Mouse (Mus musculus) heart, embryonic 15.5 days (tissue): Measurements from ENCODE around the gene Slc6a11. TPM values are rescaled to one million over a fixed set of nuclear protein-coding genes. Genes with fewer than 3 reads are reported as not detected.

Experiments
- ATAC-seq: fragments of 200-750 bp; cut with Nextera tagmentation; replicated peaks from 2 replicates; pipeline ENCODE4 v1.8.0; 2017; ENCODE audit warnings: low read depth, moderate TSS enrichment; ENCODE audit not compliant: insufficient number of reproducible peaks, insufficient read depth, low FRiP score
- H3K27ac ChIP-seq: fragments of 300-500 bp; sonication (generic); 2 replicates; pipeline ENCODE4 v1.5.1; 2015; ENCODE audit warnings: mild to moderate bottlenecking, inconsistent platforms
- H3K27me3 ChIP-seq: fragments of 300-500 bp; sonication (generic); 2 replicates; pipeline ENCODE4 v1.6.1; 2015; ENCODE audit warnings: inconsistent platforms
- H3K36me3 ChIP-seq: fragments of 300-500 bp; sonication (generic); 2 replicates; pipeline ENCODE4 v1.6.1; 2015; ENCODE audit warnings: mild to moderate bottlenecking, inconsistent platforms
- H3K4me1 ChIP-seq: fragments of 300-500 bp; sonication (generic); replicated peaks from 2 replicates; pipeline ENCODE4 v1.6.1; 2015; ENCODE audit warnings: inconsistent platforms
- H3K4me2 ChIP-seq: fragments of 300-500 bp; sonication (generic); 2 replicates; pipeline ENCODE4 v1.6.1; 2015; ENCODE audit warnings: inconsistent platforms, mild to moderate bottlenecking, moderate library complexity
- H3K4me3 ChIP-seq: fragments of 300-500 bp; sonication (generic); 2 replicates; pipeline ENCODE4 v1.5.1; 2015; ENCODE audit warnings: mild to moderate bottlenecking, inconsistent platforms
- H3K9ac ChIP-seq: fragments of 300-500 bp; sonication (generic); 2 replicates; pipeline ENCODE4 v1.6.1; 2015; ENCODE audit warnings: mild to moderate bottlenecking, inconsistent platforms
- H3K9me3 ChIP-seq: fragments of 300-500 bp; sonication (generic); replicated peaks from 2 replicates; pipeline ENCODE4 v1.6.1; 2016; ENCODE audit warnings: inconsistent platforms
- WGBS: fragments of 180-500 bp; shearing (Covaris S2); methylation state at CpG from one replicate; pipeline ENCODE4 v1.1.7; 2015; ENCODE audit warnings: mixed read lengths; 5-methylcytosine and 5-hydroxymethylcytosine counted together
- polyA plus RNA-seq: library from polyadenylated mRNA; unstranded; fragments of >200 nt; fragmentation: Nextera tagmentation; extraction: Ambion mirVana; gene quantifications from 2 replicates; pipeline ENCODE4 v1.2.1, GENCODE M21; 2015

Slc6a11 gene
- 0.05 and 0.09 TPM in 2 replicates for polyA plus RNA-seq

DNA sequence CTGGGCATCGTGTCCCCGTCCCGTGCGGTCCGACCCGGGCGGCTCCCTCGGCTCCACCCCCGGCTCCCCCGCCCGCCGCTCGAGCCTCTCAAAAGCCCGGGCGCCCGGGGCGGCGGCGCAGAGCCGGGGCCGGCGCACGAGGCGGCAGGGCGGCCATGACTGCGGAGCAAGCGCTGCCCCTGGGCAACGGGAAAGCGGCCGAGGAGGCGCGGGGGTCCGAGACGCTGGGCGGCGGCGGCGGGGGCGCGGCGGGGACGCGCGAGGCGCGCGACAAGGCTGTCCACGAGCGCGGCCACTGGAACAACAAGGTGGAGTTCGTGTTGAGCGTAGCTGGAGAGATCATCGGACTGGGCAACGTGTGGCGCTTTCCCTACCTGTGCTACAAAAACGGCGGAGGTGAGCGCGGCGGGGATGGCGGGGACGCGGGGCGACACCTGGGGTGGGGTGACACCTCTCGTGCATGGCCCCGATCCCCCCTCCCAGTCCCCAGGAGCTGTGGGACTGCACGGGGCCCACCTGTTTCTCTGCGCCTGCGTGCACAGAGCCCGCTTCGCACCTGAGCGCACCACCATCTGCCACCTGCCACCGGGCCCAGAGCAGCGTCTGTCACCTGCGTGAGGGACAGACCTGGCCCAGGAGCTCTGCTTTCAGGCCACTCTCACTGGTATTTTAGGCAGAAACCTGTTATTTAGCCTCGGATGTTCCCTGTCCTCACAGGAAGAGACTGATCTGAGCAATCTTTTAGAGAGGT is at the start of gene Slc6a11:
Slc6a11 (plus strand) TSS at position 120 of the 751 bp plus-strand sequence.
- H3K27me3 ChIP-seq, result peaks cover 76% of the 10 kb centered on the region
- peaks cover 6% of the 10 kb centered on the region for H3K4me1 ChIP-seq
- ATAC-seq, result no peak; the same call in 1 of the 2 replicates
- no peak within 1 kb of the TSS for H3K27ac ChIP-seq
- H3K9ac ChIP-seq, result no peak within 1 kb of the TSS
- no peaks in the 10 kb centered on the region for H3K9me3 ChIP-seq
- peak within 1 kb of the TSS; percentile 41 for H3K4me3 ChIP-seq
- H3K4me2 ChIP-seq, result peak within 1 kb of the TSS; percentile 68
- WGBS, result 4% methylated on average over 76 of the region's 76 CpGs
- no peaks in the 10 kb centered on the region for H3K36me3 ChIP-seq

DNA sequence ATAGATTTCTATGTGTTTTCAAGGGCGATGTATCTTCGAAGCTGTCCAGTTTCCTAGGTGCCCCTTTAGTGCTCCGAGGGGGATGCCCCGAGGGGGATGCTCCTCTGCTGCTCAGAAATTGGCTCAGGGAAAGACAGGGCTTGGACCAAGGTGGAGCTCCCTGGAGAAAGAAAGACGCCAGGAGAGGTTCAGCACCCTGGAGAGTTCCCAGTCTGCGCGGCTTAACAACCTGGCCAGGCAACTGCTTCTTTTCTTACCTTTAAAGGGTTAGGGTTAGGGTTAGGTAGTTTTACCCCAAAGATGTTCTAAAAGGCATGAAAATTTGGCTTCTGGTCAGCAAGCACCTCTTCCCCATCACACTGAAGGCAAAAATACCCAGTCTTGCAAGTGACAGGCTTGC is 43.9 kb upstream of the Slc6a11 start:
- Histone ChIP-seq H3K9ac (no peak overlapping the region), H3K27me3 (peaks cover 28% of the 10 kb centered on the region), H3K36me3 (no peaks in the 10 kb centered on the region), H3K9me3 (no peaks in the 10 kb centered on the region), H3K4me3 (no peak overlapping the region), H3K27ac (no peak overlapping the region), H3K4me1 (no peaks in the 10 kb centered on the region), H3K4me2 (no peak overlapping the region)
- 20% methylated on average over 7 of the region's 7 CpGs for WGBS
- ATAC-seq, result no peak

DNA sequence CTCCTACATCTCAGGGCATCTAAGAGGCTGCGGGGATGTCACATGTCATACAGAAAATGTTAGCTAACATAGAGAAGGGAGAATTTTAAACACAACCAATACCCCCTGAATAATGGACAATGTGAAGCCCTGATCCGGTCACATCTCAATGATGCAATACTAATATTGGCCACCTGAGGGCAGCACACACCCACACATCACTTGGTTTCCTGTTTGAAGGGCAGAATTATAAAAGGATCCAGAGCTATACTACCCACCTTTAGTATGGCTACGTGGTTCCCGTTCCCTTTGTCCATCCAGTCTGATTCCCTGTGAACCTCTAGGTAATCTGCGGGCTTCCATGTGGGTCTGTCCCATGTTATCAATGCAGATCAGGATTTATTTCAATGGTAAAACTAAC is 41.4 kb upstream of the Slc6a11 start:
- H3K4me2 ChIP-seq, result no peak overlapping the region
- ATAC-seq, result no peak
- no peaks in the 10 kb centered on the region for H3K9me3 ChIP-seq
- no peaks in the 10 kb centered on the region for H3K36me3 ChIP-seq
- H3K4me3 ChIP-seq, result no peak overlapping the region
- H3K4me1 ChIP-seq, result no peaks in the 10 kb centered on the region
- 21% methylated on average over 5 of the region's 5 CpGs for WGBS
- no peak overlapping the region for H3K9ac ChIP-seq
- H3K27me3 ChIP-seq, result peaks cover 28% of the 10 kb centered on the region
- H3K27ac ChIP-seq, result no peak overlapping the region

DNA sequence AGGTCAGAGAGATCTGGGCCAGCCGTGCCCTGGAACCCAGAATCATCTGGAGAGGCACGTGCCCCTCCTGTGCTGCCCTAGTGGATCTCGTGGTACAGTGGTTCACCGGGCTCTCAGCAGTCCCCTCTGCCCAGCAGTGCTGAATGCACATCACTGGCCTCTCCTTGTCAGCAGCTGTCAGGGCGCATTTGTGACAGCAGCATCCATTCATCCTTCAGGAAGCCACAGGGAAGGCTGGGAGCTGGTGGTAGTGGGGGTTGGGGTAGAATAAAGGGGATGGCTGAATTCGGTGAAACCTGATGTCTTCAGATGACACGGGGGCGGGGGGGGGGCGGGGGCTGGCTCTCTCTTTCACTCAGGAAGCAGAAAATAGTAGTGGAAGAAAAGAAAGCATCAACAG is 38.8 kb upstream of the Slc6a11 start:
- WGBS, result 37% methylated on average over 9 of the region's 9 CpGs
- Histone ChIP-seq H3K4me3 (no peak overlapping the region), H3K36me3 (no peaks in the 10 kb centered on the region), H3K9ac (no peak overlapping the region), H3K4me1 (no peaks in the 10 kb centered on the region), H3K9me3 (no peaks in the 10 kb centered on the region), H3K27ac (no peak overlapping the region), H3K4me2 (no peak overlapping the region), H3K27me3 (peaks cover 33% of the 10 kb centered on the region)
- ATAC-seq, result no peak

DNA sequence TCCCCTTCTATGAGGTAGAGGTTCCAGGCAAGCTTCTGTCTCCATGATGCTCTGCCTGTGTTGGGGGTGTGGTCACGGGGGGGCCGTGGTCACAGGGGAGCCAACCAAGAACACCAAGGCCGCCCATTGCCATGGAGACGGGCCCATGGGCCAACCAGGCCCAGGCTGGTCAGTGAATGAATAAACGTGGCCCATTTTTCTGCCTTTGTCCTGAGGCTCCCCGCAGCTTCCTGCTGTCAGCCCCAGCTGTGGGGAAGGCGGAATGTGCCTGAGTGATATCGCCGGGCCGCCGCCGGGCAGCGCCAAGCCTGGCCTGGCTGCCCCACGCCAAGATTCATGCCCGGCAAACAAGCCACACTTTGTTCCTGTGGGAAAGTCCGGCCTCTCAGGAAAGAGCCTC is 36.8 kb upstream of the Slc6a11 start:
- no peak overlapping the region for H3K27ac ChIP-seq
- H3K36me3 ChIP-seq, result no peaks in the 10 kb centered on the region
- H3K4me2 ChIP-seq, result no peak overlapping the region
- 65% methylated on average over 16 of the region's 16 CpGs for WGBS
- ATAC-seq, result no peak
- H3K9ac ChIP-seq, result no peak overlapping the region
- peaks cover 24% of the 10 kb centered on the region for H3K27me3 ChIP-seq
- H3K4me3 ChIP-seq, result no peak overlapping the region
- no peaks in the 10 kb centered on the region for H3K4me1 ChIP-seq
- no peaks in the 10 kb centered on the region for H3K9me3 ChIP-seq

DNA sequence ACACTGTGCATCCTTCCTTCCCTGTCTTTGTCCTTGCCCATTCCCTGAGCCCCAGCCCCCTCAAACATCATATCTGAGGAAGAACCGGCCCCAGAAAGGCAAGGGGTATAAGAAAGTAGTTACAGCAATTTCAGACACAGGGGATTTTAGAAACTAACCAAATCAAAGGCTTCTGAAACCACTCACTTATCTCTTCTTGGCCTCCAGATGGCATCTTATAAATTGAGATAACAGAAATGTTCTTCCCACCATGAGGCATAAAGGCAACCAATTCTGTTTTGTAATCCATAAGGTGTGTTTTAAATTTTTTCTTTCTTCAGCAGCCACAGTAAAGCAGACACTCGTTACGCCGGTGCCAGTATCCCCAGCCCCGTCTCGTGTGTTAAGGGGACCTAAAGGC is 34.5 kb upstream of the Slc6a11 start:
- no peak overlapping the region for H3K27ac ChIP-seq
- ATAC-seq, result no peak
- no peaks in the 10 kb centered on the region for H3K9me3 ChIP-seq
- H3K36me3 ChIP-seq, result no peaks in the 10 kb centered on the region
- H3K4me3 ChIP-seq, result no peak overlapping the region
- H3K27me3 ChIP-seq, result peaks cover 18% of the 10 kb centered on the region
- H3K4me1 ChIP-seq, result no peaks in the 10 kb centered on the region
- H3K4me2 ChIP-seq, result no peak overlapping the region
- 74% methylated on average over 6 of the region's 6 CpGs for WGBS
- H3K9ac ChIP-seq, result no peak overlapping the region

DNA sequence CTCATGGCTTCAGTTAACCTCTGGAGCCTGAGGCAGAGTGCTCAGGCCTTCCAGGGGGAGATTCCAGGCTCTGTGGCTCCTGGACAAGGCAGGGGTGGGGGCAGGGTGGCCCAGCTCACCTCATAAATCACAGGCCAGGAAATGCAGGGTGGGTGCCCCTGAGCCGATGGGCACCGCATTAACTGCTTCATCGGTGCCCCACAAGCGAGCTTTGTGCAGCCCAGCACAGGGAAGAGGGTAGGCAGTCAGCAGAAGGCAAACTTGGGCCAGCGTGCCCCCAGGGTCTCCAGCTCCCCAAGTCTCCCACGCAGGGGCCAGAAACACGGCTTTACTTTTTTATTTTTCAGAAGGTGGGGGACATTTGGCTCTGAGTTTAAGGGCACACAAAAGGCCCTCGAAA is 29.1 kb upstream of the Slc6a11 start:
- Histone ChIP-seq H3K27ac (no peak overlapping the region), H3K36me3 (no peaks in the 10 kb centered on the region), H3K4me3 (no peak overlapping the region), H3K9ac (no peak overlapping the region), H3K9me3 (no peaks in the 10 kb centered on the region), H3K4me1 (no peaks in the 10 kb centered on the region), H3K4me2 (no peak overlapping the region), H3K27me3 (peaks cover 16% of the 10 kb centered on the region; the same call in 1 of the 2 replicates)
- no peak for ATAC-seq
- WGBS, result 80% methylated on average over 8 of the region's 8 CpGs

DNA sequence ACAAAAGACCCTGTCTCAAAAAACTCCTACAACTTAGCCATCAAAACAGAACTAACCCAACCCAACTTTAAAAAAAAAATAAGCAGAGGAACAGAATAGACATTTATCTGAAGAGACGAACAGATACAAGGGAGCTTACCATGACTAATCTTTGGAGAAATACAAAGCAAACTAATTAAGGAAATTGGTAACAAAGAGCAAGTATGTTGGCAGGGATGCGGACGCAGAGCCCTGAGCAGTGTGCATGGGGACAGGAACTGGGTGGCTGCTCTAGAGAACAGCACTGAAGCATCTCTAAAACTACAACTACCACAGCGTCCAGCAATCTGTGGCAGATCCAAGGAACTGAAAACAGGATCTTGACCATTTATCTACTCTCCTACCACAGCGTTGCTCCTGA is 11.5 kb upstream of the Slc6a11 start:
- H3K4me2 ChIP-seq, result no peak overlapping the region
- H3K4me3 ChIP-seq, result no peak overlapping the region
- no peaks in the 10 kb centered on the region for H3K4me1 ChIP-seq
- peaks cover 3% of the 10 kb centered on the region for H3K27me3 ChIP-seq
- no peak for ATAC-seq
- no peaks in the 10 kb centered on the region for H3K9me3 ChIP-seq
- H3K36me3 ChIP-seq, result no peaks in the 10 kb centered on the region
- no peak overlapping the region for H3K9ac ChIP-seq
- 69% methylated on average over 5 of the region's 5 CpGs for WGBS
- no peak overlapping the region for H3K27ac ChIP-seq

DNA sequence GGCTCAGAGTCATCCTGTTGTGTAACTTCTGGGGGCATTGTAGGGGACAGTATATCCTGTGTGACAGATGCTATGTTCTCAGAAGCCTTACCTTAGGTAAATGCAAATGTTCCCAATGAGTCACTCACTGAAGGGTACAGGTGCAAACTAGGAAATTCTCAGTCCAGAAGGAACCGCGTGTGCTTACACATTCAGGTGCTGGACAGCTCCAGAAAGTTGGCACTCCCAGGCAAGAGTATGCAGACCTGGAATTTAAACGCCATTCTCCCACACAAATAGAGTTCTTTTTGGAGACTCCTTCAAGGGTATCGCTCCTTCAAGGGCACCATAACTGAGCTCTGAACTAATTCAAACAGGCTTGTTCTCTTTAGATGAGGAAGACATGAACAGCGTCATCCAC is 5.5 kb upstream of the Slc6a11 start:
- ATAC-seq, result no peak
- Histone ChIP-seq H3K27me3 (peaks cover 36% of the 10 kb centered on the region), H3K27ac (no peak overlapping the region), H3K4me1 (no peaks in the 10 kb centered on the region), H3K4me3 (no peak overlapping the region), H3K4me2 (no peak overlapping the region), H3K36me3 (no peaks in the 10 kb centered on the region), H3K9ac (no peak overlapping the region), H3K9me3 (no peaks in the 10 kb centered on the region)
- 52% methylated on average over 5 of the region's 5 CpGs for WGBS

DNA sequence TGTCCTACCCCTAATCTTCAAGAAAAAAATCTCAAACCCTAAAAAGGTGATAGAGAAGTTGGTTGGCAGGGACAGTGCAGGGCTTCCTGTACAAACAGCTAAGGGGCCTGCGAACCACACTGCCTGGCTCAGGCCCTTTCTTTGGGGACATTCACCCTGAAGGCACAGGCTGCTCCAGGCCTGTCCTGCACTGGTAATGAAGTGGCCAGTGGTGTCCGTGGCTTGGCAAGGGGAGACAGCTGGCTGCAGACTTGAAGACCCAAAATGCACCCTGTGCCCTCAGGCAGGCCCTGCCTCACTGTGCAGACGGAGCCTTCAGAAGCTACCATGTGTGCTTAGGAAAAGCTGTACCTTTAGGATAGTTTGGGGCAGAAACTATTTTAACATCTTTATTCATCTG is 1.4 kb downstream of the Slc6a11 start:
- Histone ChIP-seq H3K4me1 (peaks cover 6% of the 10 kb centered on the region), H3K27me3 (peaks cover 66% of the 10 kb centered on the region)

DNA sequence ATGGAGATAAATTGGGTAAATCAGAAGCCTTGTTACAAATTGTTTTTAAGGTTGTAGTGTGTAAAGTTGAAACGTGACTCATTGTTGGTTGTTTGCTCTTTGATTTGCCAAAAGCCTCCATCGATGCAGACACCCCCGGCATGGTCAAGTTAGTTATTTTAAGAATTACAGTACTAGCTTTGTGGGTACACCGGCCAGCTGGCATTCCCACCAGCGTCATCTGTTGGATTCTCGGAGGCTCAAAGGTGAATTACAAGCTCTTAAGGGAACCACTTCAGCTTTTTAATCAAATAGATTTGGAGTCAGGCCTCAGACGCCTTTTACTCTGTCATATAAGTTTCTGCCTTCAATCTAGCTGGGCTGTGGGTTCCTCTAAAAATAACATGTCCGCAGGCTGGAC is 1.9 kb downstream of the Slc6a11 start:
- Histone ChIP-seq H3K27me3 (peaks cover 62% of the 10 kb centered on the region), H3K36me3 (no peaks in the 10 kb centered on the region)

More for the DNA sequence above, 1.4 kb downstream of the Slc6a11 start:
- Histone ChIP-seq H3K9ac (no peak overlapping the region), H3K36me3 (no peaks in the 10 kb centered on the region), H3K4me2 (no peak overlapping the region), H3K27ac (no peak overlapping the region), H3K4me3 (no peak overlapping the region), H3K9me3 (no peaks in the 10 kb centered on the region)
- ATAC-seq, result no peak
- 70% methylated on average over 3 of the region's 3 CpGs for WGBS

DNA sequence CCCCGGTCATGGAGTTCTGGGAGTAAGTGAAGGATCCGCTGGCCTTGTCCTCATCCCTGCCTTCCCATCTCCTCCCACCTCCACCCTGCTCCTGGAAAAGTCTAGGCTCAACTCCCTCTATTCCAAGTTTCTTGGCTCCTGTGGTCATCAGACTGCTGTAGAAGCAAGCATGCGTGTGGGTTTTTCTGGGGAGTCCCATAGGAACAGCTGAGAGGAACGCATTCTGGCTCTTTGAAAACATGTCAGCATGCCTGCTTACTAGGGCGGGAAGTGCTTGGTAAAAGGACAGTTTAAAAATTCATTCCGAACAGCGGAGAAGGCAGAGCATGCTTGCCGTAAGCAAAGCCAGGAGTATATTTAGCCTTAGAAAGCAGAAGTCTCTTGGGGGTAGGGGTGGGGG is 7.9 kb downstream of the Slc6a11 start:
- Histone ChIP-seq H3K4me2 (no peak overlapping the region), H3K36me3 (no peaks in the 10 kb centered on the region), H3K27ac (no peak overlapping the region), H3K27me3 (peaks cover 6% of the 10 kb centered on the region), H3K9ac (no peak overlapping the region), H3K4me3 (no peak overlapping the region), H3K9me3 (no peaks in the 10 kb centered on the region), H3K4me1 (no peaks in the 10 kb centered on the region)
- WGBS, result 72% methylated on average over 8 of the region's 8 CpGs
- ATAC-seq, result no peak

More for the DNA sequence above, 1.9 kb downstream of the Slc6a11 start:
- no peak overlapping the region for H3K4me3 ChIP-seq
- ATAC-seq, result no peak
- H3K9ac ChIP-seq, result no peak overlapping the region
- no peaks in the 10 kb centered on the region for H3K9me3 ChIP-seq
- no peak overlapping the region for H3K27ac ChIP-seq
- H3K4me1 ChIP-seq, result peaks cover 6% of the 10 kb centered on the region
- no peak overlapping the region for H3K4me2 ChIP-seq
- 76% methylated on average over 8 of the region's 8 CpGs for WGBS
